Comparison of ENCODE assay signal across 20 mouse cellular contexts in the genomic region with DNA sequence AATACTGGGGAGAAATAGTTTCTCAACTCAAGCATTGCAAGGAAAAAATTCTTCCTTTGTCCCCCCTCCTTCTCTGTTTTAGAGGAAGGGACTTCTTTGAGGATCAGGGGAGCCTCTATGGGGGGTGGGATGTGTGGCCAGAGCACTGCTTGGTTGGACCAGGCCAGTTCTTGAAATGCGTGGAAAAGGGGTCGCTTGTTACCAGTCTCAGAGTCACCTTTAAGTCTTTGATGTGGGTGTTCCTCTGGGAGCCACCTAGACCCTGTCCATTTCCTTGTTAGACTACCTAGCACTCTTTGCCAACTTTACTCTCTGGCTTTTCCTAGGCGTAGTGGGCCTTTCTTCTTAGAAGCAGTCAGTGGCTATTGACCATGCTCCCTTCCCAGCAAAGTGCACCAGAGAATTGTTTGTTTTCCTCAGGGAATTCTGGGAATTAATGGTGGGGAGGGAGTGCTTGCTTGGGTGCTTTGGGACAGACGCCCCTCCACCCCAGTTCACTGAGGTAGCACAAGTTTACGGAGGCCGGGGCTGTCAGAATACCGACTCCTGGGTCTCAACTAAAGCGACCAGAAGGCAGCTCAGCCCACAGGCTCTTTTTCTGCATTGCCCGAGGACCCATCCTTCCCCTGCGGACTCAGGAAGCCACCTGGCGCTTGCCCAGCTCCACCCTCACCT. TPM values are rescaled to one million over a fixed set of nuclear protein-coding genes. Genes with fewer than 3 reads are reported as not detected.
DNase-seq lines count a peak whose midpoint lies in the region; ATAC-seq lines count a peak whose summit lies in the region.
"Had no signal": no experiment of that assay in that cellular context is flagged by ENCODE, and none has a peak within 500 bp of the region (broad histone marks: within the 10 kb centered on the region; RNA-seq: fewer than 3 reads in every experiment).

No protein-coding gene starts in this region.

- ATAC-seq in neural tube, embryonic 11.5 days (ENCODE audit: insufficient read depth, low FRiP score, low TSS enrichment): no peak
- no peak for ATAC-seq in midbrain, embryonic 11.5 days (ENCODE audit: low FRiP score)
- ATAC-seq in neural tube, embryonic 13.5 days (ENCODE audit: low read depth): no peak
- no peak for ATAC-seq in inflammation-experienced regulatory T-cells, adult 6 months
- ATAC-seq: intestine, embryonic 15.5 days had no signal

- no peaks in the 10 kb centered on the region for H3K9me3 ChIP-seq in neural tube, embryonic 11.5 days (ENCODE audit: control insufficient read depth, low read length)
- H3K9me3 ChIP-seq in midbrain, embryonic 11.5 days (ENCODE audit: control insufficient read depth, low read length): no peaks in the 10 kb centered on the region
- no peaks in the 10 kb centered on the region for H3K9me3 ChIP-seq in neural tube, embryonic 13.5 days
- H3K9me3 ChIP-seq: heart, embryonic 12.5 days; intestine, embryonic 15.5 days; kidney, embryonic 15.5 days; liver, embryonic 13.5 days; lung, embryonic 15.5 days had no signal

- no peaks in the 10 kb centered on the region for H3K36me3 ChIP-seq in neural tube, embryonic 11.5 days (ENCODE audit: control insufficient read depth, insufficient read depth, low read length)
- H3K36me3 ChIP-seq in midbrain, embryonic 11.5 days (ENCODE audit: control insufficient read depth, insufficient read depth, low read length): no peaks in the 10 kb centered on the region
- H3K36me3 ChIP-seq in neural tube, embryonic 13.5 days: no peaks in the 10 kb centered on the region
- H3K36me3 ChIP-seq: heart, embryonic 12.5 days; intestine, embryonic 15.5 days; kidney, embryonic 15.5 days; liver, embryonic 13.5 days; lung, embryonic 15.5 days had no signal

- no peak overlapping the region for H3K9ac ChIP-seq in neural tube, embryonic 11.5 days (ENCODE audit: low read length)
- H3K9ac ChIP-seq in midbrain, embryonic 11.5 days (ENCODE audit: low read length): peak overlapping the region; percentile 27; the same call in 1 of the 2 replicates
- no peak overlapping the region for H3K9ac ChIP-seq in neural tube, embryonic 13.5 days
- H3K9ac ChIP-seq: heart, embryonic 12.5 days; intestine, embryonic 15.5 days; kidney, embryonic 15.5 days; liver, embryonic 13.5 days; lung, embryonic 15.5 days had no signal

- no peak overlapping the region for H3K4me3 ChIP-seq in neural tube, embryonic 11.5 days (ENCODE audit: low read depth, low read length)
- no peak overlapping the region for H3K4me3 ChIP-seq in midbrain, embryonic 11.5 days (ENCODE audit: low read depth, low read length)
- H3K4me3 ChIP-seq in neural tube, embryonic 13.5 days: no peak overlapping the region
- H3K4me3 ChIP-seq: heart, embryonic 12.5 days; intestine, embryonic 15.5 days; kidney, embryonic 15.5 days; left cerebral cortex, adult 2 months; liver, embryonic 13.5 days; lung, embryonic 15.5 days had no signal

- H3K27ac ChIP-seq in neural tube, embryonic 11.5 days (ENCODE audit: low read depth, low read length): no peak overlapping the region
- H3K27ac ChIP-seq in midbrain, embryonic 11.5 days (ENCODE audit: low read depth, low read length): peak overlapping the region; percentile 63
- H3K27ac ChIP-seq in neural tube, embryonic 13.5 days (replicated peaks): no peak overlapping the region
- H3K27ac ChIP-seq: intestine, embryonic 15.5 days; kidney, embryonic 15.5 days; left cerebral cortex, adult 2 months; liver, embryonic 13.5 days; lung, embryonic 15.5 days; macrophage had no signal

- WGBS in neural tube, embryonic 11.5 days: 3% methylated on average over 11 of the region's 11 CpGs
- WGBS in midbrain, embryonic 11.5 days: 1% methylated on average over 11 of the region's 11 CpGs
- 3% methylated on average over 11 of the region's 11 CpGs for WGBS in neural tube, embryonic 13.5 days

- H3K27me3 ChIP-seq in neural tube, embryonic 11.5 days (ENCODE audit: control insufficient read depth, insufficient read depth, low read length): peaks cover 95% of the 10 kb centered on the region
- peaks cover 96% of the 10 kb centered on the region for H3K27me3 ChIP-seq in midbrain, embryonic 11.5 days (ENCODE audit: control insufficient read depth, insufficient read depth, low read length)
- H3K27me3 ChIP-seq in neural tube, embryonic 13.5 days: peaks cover 96% of the 10 kb centered on the region

- H3K4me2 ChIP-seq in neural tube, embryonic 11.5 days (ENCODE audit: low read depth): no peak overlapping the region
- peak overlapping the region; percentile 29 for H3K4me2 ChIP-seq in midbrain, embryonic 11.5 days
- H3K4me2 ChIP-seq in neural tube, embryonic 13.5 days: peak overlapping the region; percentile 4
- H3K4me2 ChIP-seq: heart, embryonic 12.5 days; intestine, embryonic 15.5 days; kidney, embryonic 15.5 days; liver, embryonic 13.5 days had no signal

- H3K4me1 ChIP-seq in neural tube, embryonic 11.5 days (ENCODE audit: control insufficient read depth, insufficient read depth, low read length): peaks cover 5% of the 10 kb centered on the region; the same call in 1 of the 2 replicates
- H3K4me1 ChIP-seq in midbrain, embryonic 11.5 days (ENCODE audit: control insufficient read depth, insufficient read depth, low read length): peaks cover 36% of the 10 kb centered on the region
- peaks cover 42% of the 10 kb centered on the region for H3K4me1 ChIP-seq in neural tube, embryonic 13.5 days (replicated peaks)

- peak; percentile 48 for DNase-seq in embryo, embryonic 10.5 days (ENCODE audit: low spot score)
- no peak for DNase-seq in embryo, embryonic 10 days (ENCODE audit: low spot score)
- DNase-seq in neural tube, embryonic 11.5 days (ENCODE audit: low spot score): peak; percentile 51
- DNase-seq in neural tube, embryonic 10.5 days (ENCODE audit: extremely low spot score, low spot score): no peak
- peak; percentile 94 for DNase-seq in midbrain, embryonic 11.5 days (ENCODE audit: low spot score, missing footprints)
- no peak for DNase-seq in frontal cortex, postnatal 25 days (ENCODE audit: low spot score in 2 of 2)
- DNase-seq: adrenal gland, postnatal 25 days; cerebellum, adult 9-10 months; gastrocnemius, postnatal 25 days; liver, embryonic 13.5 days; right cerebral cortex, postnatal 14 days had no signal

RNA-seq across cellular contexts. Expression of a gene that starts 5.0 kb away (rescaled TPM):
- polyA plus RNA-seq in neural tube, embryonic 11.5 days (2014; fragmentation: Nextera tagmentation; extraction: Ambion mirVana): 5.5 and 6.6 TPM in 2 replicates
- 14.7 and 16.8 TPM in 2 replicates for polyA plus RNA-seq in midbrain, embryonic 11.5 days (2014; fragmentation: Nextera tagmentation; extraction: Ambion mirVana)
- 2.5 and 4.5 TPM in 2 replicates for polyA plus RNA-seq in neural tube, embryonic 13.5 days (2015; fragmentation: Nextera tagmentation; extraction: Ambion mirVana)
- polyA plus RNA-seq in inflammation-experienced regulatory T-cells, adult 6 months (2017; shearing (Covaris generic)): not detected
- polyA plus RNA-seq: heart, embryonic 12.5 days; kidney, embryonic 15.5 days; liver, embryonic 13.5 days; lung, embryonic 15.5 days; macrophage; thymus, postnatal 0 days had no signal

Comparison
In these comparisons a context has a peak if more than half of its experiments do, and no peak if none do; other contexts are left out.
1. DNase-seq: peak in embryo, embryonic 10.5 days (single experiment), neural tube, embryonic 11.5 days (single experiment) and midbrain, embryonic 11.5 days (single experiment); none in embryo, embryonic 10 days (single experiment), neural tube, embryonic 10.5 days (single experiment) and frontal cortex, postnatal 25 days (0 of 2).